Mouse (Mus musculus): Measurements from ENCODE around the gene Elovl6. TPM values are rescaled to one million over a fixed set of nuclear protein-coding genes. Genes with fewer than 3 reads are reported as not detected.

Gene Elovl6
- total and polyA plus RNA-seq, 3 experiments, result 15.0 to 17.2 TPM; not detected in 1

- no peaks in the 10 kb centered on the region; a peak in 1 of 4 replicates for H3K27me3 ChIP-seq (ENCODE audit: control insufficient read depth in 1 of 2, insufficient read depth in 2 of 2, low read length in 2 of 2)
- no peak overlapping the region for H3K9ac ChIP-seq (ENCODE audit: control insufficient read depth, low read depth, low read length, poor library complexity, severe bottlenecking)
- no peak for TF ChIP-seq RAD21 (IDR thresholded peaks at IDR 0.05; ENCODE audit: low read depth, low read length)
- no peak for TF ChIP-seq TCF12 (IDR thresholded peaks at IDR 0.05; ENCODE audit: low read depth, low read length)
- TF ChIP-seq ZMIZ1 (IDR thresholded peaks at IDR 0.05; ENCODE audit: low read depth, low read length), result no peak
- TF ChIP-seq TAL1 (IDR thresholded peaks at IDR 0.05; ENCODE audit: low read length), result no peak
- TF ChIP-seq JUND (IDR thresholded peaks at IDR 0.05; ENCODE audit: low read depth, low read length), result no peak
- TF ChIP-seq BHLHE40 (IDR thresholded peaks at IDR 0.05; ENCODE audit: borderline replicate concordance, low read depth, low read length), result no peak
- TF ChIP-seq GATA1 (IDR thresholded peaks at IDR 0.05; ENCODE audit: low read depth, low read length), result no peak
- no peak for TF ChIP-seq SIN3A (IDR thresholded peaks at IDR 0.05; ENCODE audit: low read length)
- TF ChIP-seq ZKSCAN1 (IDR thresholded peaks at IDR 0.05; ENCODE audit: low read depth, low read length), result no peak
- no peak for TF ChIP-seq MXI1 (IDR thresholded peaks at IDR 0.05; ENCODE audit: low read depth, low read length)
- TF ChIP-seq MAX (IDR thresholded peaks at IDR 0.05; ENCODE audit: low read length), result no peak
- no peak for TF ChIP-seq USF2 (IDR thresholded peaks at IDR 0.05; ENCODE audit: borderline replicate concordance in 1 of 2, insufficient read depth in 1 of 2, low read depth in 1 of 2, low read length in 2 of 2)
- TF ChIP-seq UBTF (IDR thresholded peaks at IDR 0.05; ENCODE audit: borderline replicate concordance, insufficient read depth, low read depth, low read length), result no peak
- TF ChIP-seq CHD2 (IDR thresholded peaks at IDR 0.05; ENCODE audit: low read length), result no peak
- TF ChIP-seq CHD1 (IDR thresholded peaks at IDR 0.05; ENCODE audit: low read depth, low read length), result no peak
- no peaks in the 10 kb centered on the region for H3K36me3 ChIP-seq (ENCODE audit: control insufficient read depth in 1 of 2, insufficient read depth in 2 of 2, low read length in 2 of 2)
- no peak overlapping the region for H3K4me3 ChIP-seq (ENCODE audit: control insufficient read depth in 1 of 2, insufficient read depth in 1 of 2, low read depth in 2 of 2, low read length in 2 of 2)
- H3K9me3 ChIP-seq (replicated peaks; ENCODE audit: insufficient read depth, low read length), result no peaks in the 10 kb centered on the region
- no peaks in the 10 kb centered on the region for H3K4me1 ChIP-seq (ENCODE audit: control insufficient read depth in 1 of 2, insufficient read depth in 2 of 2, low read length in 2 of 2)
- no peaks in the 10 kb centered on the region for H3K79me2 ChIP-seq (ENCODE audit: control insufficient read depth, insufficient read depth, low read length, poor library complexity)
- no peak for DNase-seq (ENCODE audit: low read depth, low spot score)
- no peak overlapping the region for H3K27ac ChIP-seq (ENCODE audit: control insufficient read depth, low read depth, low read length)
These were observed 113.3 kb downstream of the Elovl6 start for GRCm38 (mm10) chr3:129645409-129645808.

- no peak for TF ChIP-seq E2F4 (IDR thresholded peaks at IDR 0.05; ENCODE audit: borderline replicate concordance, low read depth, low read length)
- no peak for TF ChIP-seq MAX (IDR thresholded peaks at IDR 0.05; ENCODE audit: low read length)
- no peak for TF ChIP-seq HCFC1 (IDR thresholded peaks at IDR 0.05; ENCODE audit: low read depth, low read length)
- TF ChIP-seq SIN3A (IDR thresholded peaks at IDR 0.05; ENCODE audit: low read length), result no peak
- no peak for TF ChIP-seq ETS1 (IDR thresholded peaks at IDR 0.05; ENCODE audit: low read depth, low read length)
- TF ChIP-seq BHLHE40 (IDR thresholded peaks at IDR 0.05; ENCODE audit: borderline replicate concordance, low read depth, low read length), result no peak
- TF ChIP-seq ZKSCAN1 (IDR thresholded peaks at IDR 0.05; ENCODE audit: low read depth, low read length), result no peak
- no peak for TF ChIP-seq EP300 (IDR thresholded peaks at IDR 0.05; ENCODE audit: low read depth in 1 of 2, low read length in 2 of 2)
- no peak for TF ChIP-seq MXI1 (IDR thresholded peaks at IDR 0.05; ENCODE audit: low read depth, low read length)
- no peak for TF ChIP-seq NRF1 (IDR thresholded peaks at IDR 0.05; ENCODE audit: insufficient read depth, low read depth, low read length, poor library complexity, severe bottlenecking)
- TF ChIP-seq USF2 (IDR thresholded peaks at IDR 0.05; ENCODE audit: borderline replicate concordance in 1 of 2, insufficient read depth in 1 of 2, low read depth in 1 of 2, low read length in 2 of 2), result no peak
- no peak for TF ChIP-seq USF1 (IDR thresholded peaks at IDR 0.05; ENCODE audit: low read depth, low read length)
- TF ChIP-seq NELFE (IDR thresholded peaks at IDR 0.05; ENCODE audit: low read depth, low read length), result no peak
- TF ChIP-seq SMC3 (IDR thresholded peaks at IDR 0.05; ENCODE audit: low read depth, low read length), result no peak
- H3K9ac ChIP-seq (ENCODE audit: control insufficient read depth, low read depth, low read length, poor library complexity, severe bottlenecking), result no peak overlapping the region
- no peaks in the 10 kb centered on the region for H3K36me3 ChIP-seq (ENCODE audit: control insufficient read depth in 1 of 2, insufficient read depth in 2 of 2, low read length in 2 of 2)
- no peaks in the 10 kb centered on the region; a peak in 1 of 4 replicates for H3K27me3 ChIP-seq (ENCODE audit: control insufficient read depth in 1 of 2, insufficient read depth in 2 of 2, low read length in 2 of 2)
- H3K79me2 ChIP-seq (ENCODE audit: control insufficient read depth, insufficient read depth, low read length, poor library complexity), result no peaks in the 10 kb centered on the region
- no peak overlapping the region for H3K27ac ChIP-seq (ENCODE audit: control insufficient read depth, low read depth, low read length)
- no peaks in the 10 kb centered on the region for H3K9me3 ChIP-seq (replicated peaks; ENCODE audit: insufficient read depth, low read length)
- no peak overlapping the region for H3K4me3 ChIP-seq (ENCODE audit: control insufficient read depth in 1 of 2, insufficient read depth in 1 of 2, low read depth in 2 of 2, low read length in 2 of 2)
- DNase-seq (ENCODE audit: low read depth, low spot score), result no peak
- no peaks in the 10 kb centered on the region for H3K4me1 ChIP-seq (ENCODE audit: control insufficient read depth in 1 of 2, insufficient read depth in 2 of 2, low read length in 2 of 2)
These were observed 114.6 kb downstream of the Elovl6 start for GRCm38 (mm10) chr3:129646781-129647180.

Data from MEL (cell line).